Mouse (Mus musculus) midbrain, postnatal 0 days (tissue): ENCODE results near the gene Arhgap28. TPM values are rescaled to one million over a fixed set of nuclear protein-coding genes. Genes with fewer than 3 reads are reported as not detected.

Source experiments
- ATAC-seq: fragments of 200-750 bp; cut with Nextera tagmentation; 2 replicates; pipeline ENCODE4 v1.8.0; 2017; ENCODE audit warnings: moderate number of reproducible peaks, mild to moderate bottlenecking, moderate TSS enrichment, moderate library complexity; ENCODE audit not compliant: low FRiP score
- DNase-seq: peaks from one replicate; pipeline ENCODE4 v3.0.0-alpha.2; 2015; ENCODE audit warnings: low spot score
- H3K27ac ChIP-seq: fragments of 300-500 bp; sonication (generic); 2 replicates; pipeline ENCODE4 v1.5.1; 2014; ENCODE audit warnings: low read depth, mild to moderate bottlenecking, low read length, mixed read lengths
- H3K27me3 ChIP-seq: fragments of 300-500 bp; sonication (generic); 2 replicates; pipeline ENCODE4 v1.6.1; 2014; ENCODE audit warnings: low read length, control low read depth, mixed read lengths; ENCODE audit not compliant: insufficient read depth
- H3K36me3 ChIP-seq: fragments of 300-500 bp; sonication (generic); 2 replicates; pipeline ENCODE4 v1.6.1; 2014; ENCODE audit warnings: low read length, control low read depth, mixed read lengths; ENCODE audit not compliant: insufficient read depth
- H3K4me1 ChIP-seq: fragments of 300-500 bp; sonication (generic); 2 replicates; pipeline ENCODE4 v1.6.1; 2014; ENCODE audit warnings: mild to moderate bottlenecking, control low read depth, antibody characterized with exemption, low read length, mixed read lengths; ENCODE audit not compliant: insufficient read depth
- H3K4me2 ChIP-seq: fragments of 300-500 bp; sonication (generic); 2 replicates; pipeline ENCODE4 v1.6.1; 2014; ENCODE audit warnings: low read depth, mild to moderate bottlenecking, low read length, mixed read lengths; ENCODE audit not compliant: poor library complexity, severe bottlenecking
- H3K4me3 ChIP-seq: fragments of 300-500 bp; sonication (generic); 2 replicates; pipeline ENCODE4 v1.5.1; 2014; ENCODE audit warnings: low read depth, mild to moderate bottlenecking, low read length, moderate library complexity
- H3K9ac ChIP-seq: fragments of 300-500 bp; sonication (generic); replicated peaks from 2 replicates; pipeline ENCODE4 v1.6.1; 2014; ENCODE audit warnings: mild to moderate bottlenecking, low read length, moderate library complexity, mixed read lengths; ENCODE audit not compliant: poor library complexity, severe bottlenecking
- H3K9me3 ChIP-seq: fragments of 300-500 bp; sonication (generic); 2 replicates; pipeline ENCODE4 v1.6.1; 2016; ENCODE audit warnings: low read length, control low read depth
- CTCF ChIP-seq: IDR thresholded peaks from 2 replicates; pipeline ENCODE4 v1.5.1; 2016; ENCODE audit warnings: antibody characterized with exemption, mild to moderate bottlenecking
- WGBS: fragments of 180-500 bp; shearing (Covaris S2); extraction: QIAGEN DNeasy Blood & Tissue Kit; methylation state at CpG from one replicate; pipeline ENCODE4 v1.1.7; 2014; 5-methylcytosine and 5-hydroxymethylcytosine counted together
- polyA plus RNA-seq: library from polyadenylated mRNA; unstranded; fragments of >200 nt; fragmentation: Nextera tagmentation; extraction: Ambion mirVana; gene quantifications from 2 replicates; pipeline ENCODE4 v1.2.1, GENCODE M21; 2015
- total RNA-seq: library from RNA; depleted of rRNA; stranded (reverse); fragments of >200 nt; gene quantifications from 2 replicates; pipeline ENCODE4 v1.2.3, GENCODE M21; 2014

The Arhgap28 gene
- total and polyA plus RNA-seq, 2 experiments from 2014 or later, result 2.9 to 5.1 TPM

DNA sequence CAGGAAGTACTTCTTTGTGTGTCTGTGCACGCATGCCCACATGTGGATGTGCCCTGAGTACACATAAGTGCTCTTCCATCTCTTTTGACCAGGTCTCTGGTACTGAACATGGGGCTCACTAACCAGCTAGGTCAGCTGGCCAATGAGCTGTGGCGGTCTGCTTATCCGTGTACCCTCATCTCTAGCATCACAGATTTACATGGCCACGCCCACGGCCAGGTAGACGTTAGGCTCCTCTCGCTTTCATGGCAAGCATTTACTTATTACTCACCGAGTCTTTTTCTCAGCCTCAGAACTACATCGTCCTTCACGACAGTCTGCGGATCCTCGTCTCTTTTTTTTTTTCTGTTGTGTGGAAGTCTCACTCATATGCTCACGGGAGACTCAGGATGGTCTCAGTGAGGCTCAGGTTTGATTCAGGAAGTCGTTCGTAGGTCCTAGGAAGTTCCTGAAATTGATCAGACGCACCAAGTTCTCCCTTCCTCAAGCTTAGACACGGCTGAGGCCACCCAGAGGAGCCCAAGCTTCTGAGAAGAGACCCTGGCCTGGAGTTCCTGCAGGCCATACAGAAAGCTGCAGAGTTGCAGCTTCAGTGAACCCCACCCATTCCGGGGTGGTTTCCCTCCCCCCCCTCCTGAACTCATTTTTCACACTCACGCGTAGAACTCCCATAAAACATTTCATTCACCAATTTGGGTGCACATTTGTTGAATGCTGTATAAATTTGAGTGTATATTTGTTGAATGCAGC lies 167.6 kb downstream of the Arhgap28 start:
- no peaks in the 10 kb centered on the region for H3K4me1 ChIP-seq

DNA sequence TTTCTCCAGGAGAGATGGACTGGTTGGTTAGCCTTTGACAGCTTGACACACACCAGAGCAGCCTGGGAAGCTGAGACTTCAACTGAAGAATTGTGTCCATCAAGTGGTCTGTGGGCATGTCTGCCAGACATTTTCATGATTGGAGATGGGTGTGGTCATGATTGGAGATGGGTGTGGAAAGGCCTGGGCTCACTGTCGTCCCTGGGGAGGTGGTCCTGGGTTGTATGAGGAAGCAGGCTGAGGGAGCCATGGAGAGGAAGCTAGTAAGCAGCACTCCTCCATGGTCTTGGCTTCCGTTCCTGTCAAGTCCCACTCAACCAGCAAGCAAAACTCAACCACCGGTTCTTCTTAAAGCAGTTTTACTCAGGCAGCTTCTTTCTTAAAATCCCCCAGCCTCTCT lies 176.5 kb downstream of the Arhgap28 start:
- Histone ChIP-seq H3K27ac (no peak overlapping the region), H3K4me3 (no peak overlapping the region), H3K9ac (no peak overlapping the region), H3K4me2 (no peak overlapping the region), H3K4me1 (no peaks in the 10 kb centered on the region), H3K36me3 (no peaks in the 10 kb centered on the region), H3K27me3 (no peaks in the 10 kb centered on the region), H3K9me3 (peaks cover 5% of the 10 kb centered on the region; the same call in 1 of the 2 replicates)
- DNase-seq (no peak), ATAC-seq (no peak)
- 85% methylated on average over 3 of the region's 3 CpGs for WGBS
- TF ChIP-seq CTCF, result no peak

More for the DNA sequence above, 167.6 kb downstream of the Arhgap28 start:
- Histone ChIP-seq H3K9ac (no peak overlapping the region), H3K36me3 (no peaks in the 10 kb centered on the region), H3K4me3 (no peak overlapping the region), H3K4me2 (no peak overlapping the region), H3K9me3 (no peaks in the 10 kb centered on the region), H3K27ac (no peak overlapping the region), H3K27me3 (no peaks in the 10 kb centered on the region)
- no peak for TF ChIP-seq CTCF
- 95% methylated on average over 20 of the region's 20 CpGs for WGBS
- DNase-seq, result no peak
- no peak for ATAC-seq

- H3K9ac ChIP-seq, result no peak overlapping the region
- ATAC-seq (no peak), DNase-seq (no peak)
- H3K4me3 ChIP-seq, result no peak overlapping the region
- no peak for TF ChIP-seq CTCF
- H3K4me1 ChIP-seq, result no peaks in the 10 kb centered on the region
- H3K4me2 ChIP-seq, result no peak overlapping the region
- no peaks in the 10 kb centered on the region for H3K9me3 ChIP-seq
- H3K36me3 ChIP-seq, result peaks cover 15% of the 10 kb centered on the region; the same call in 1 of the 2 replicates
- WGBS, result 95% methylated on average over 10 of the region's 10 CpGs
- H3K27me3 ChIP-seq, result no peaks in the 10 kb centered on the region
- no peak overlapping the region for H3K27ac ChIP-seq
Observed at GRCm38 (mm10) chr17:67816916-67817315, 187.0 kb downstream of the Arhgap28 start.

GRCm38 (mm10) chr17:67815720-67816119 lies 188.2 kb downstream of the Arhgap28 start:
- no peak overlapping the region for H3K9ac ChIP-seq

GRCm38 (mm10) chr17:67813666-67814065 lies 190.3 kb downstream of the Arhgap28 start:
- Histone ChIP-seq H3K4me3 (no peak overlapping the region), H3K4me2 (no peak overlapping the region), H3K9ac (no peak overlapping the region), H3K27ac (no peak overlapping the region), H3K4me1 (no peaks in the 10 kb centered on the region), H3K27me3 (no peaks in the 10 kb centered on the region), H3K9me3 (no peaks in the 10 kb centered on the region), H3K36me3 (peaks cover 15% of the 10 kb centered on the region; the same call in 1 of the 2 replicates)
- 96% methylated on average over 6 of the region's 6 CpGs for WGBS
- no peak for ATAC-seq
- TF ChIP-seq CTCF, result no peak
- DNase-seq, result no peak

More at GRCm38 (mm10) chr17:67815720-67816119, 188.2 kb downstream of the Arhgap28 start:
- 95% methylated on average over 11 of the region's 11 CpGs for WGBS
- no peaks in the 10 kb centered on the region for H3K9me3 ChIP-seq
- peaks cover 15% of the 10 kb centered on the region; the same call in 1 of the 2 replicates for H3K36me3 ChIP-seq
- no peak overlapping the region for H3K27ac ChIP-seq
- TF ChIP-seq CTCF, result no peak
- H3K4me3 ChIP-seq, result no peak overlapping the region
- H3K27me3 ChIP-seq, result no peaks in the 10 kb centered on the region
- DNase-seq (no peak), ATAC-seq (no peak)
- no peaks in the 10 kb centered on the region for H3K4me1 ChIP-seq
- H3K4me2 ChIP-seq, result no peak overlapping the region

- H3K9me3 ChIP-seq, result no peaks in the 10 kb centered on the region
- no peak overlapping the region for H3K4me3 ChIP-seq
- H3K27ac ChIP-seq, result no peak overlapping the region
- 94% methylated on average over 16 of the region's 16 CpGs for WGBS
- peaks cover 5% of the 10 kb centered on the region; the same call in 1 of the 2 replicates for H3K36me3 ChIP-seq
- ATAC-seq (no peak), DNase-seq (no peak)
- H3K27me3 ChIP-seq, result no peaks in the 10 kb centered on the region
- no peak overlapping the region for H3K9ac ChIP-seq
- H3K4me1 ChIP-seq, result no peaks in the 10 kb centered on the region
- no peak for TF ChIP-seq CTCF
- no peak overlapping the region for H3K4me2 ChIP-seq
Observed at GRCm38 (mm10) chr17:67809171-67809570, 194.7 kb downstream of the Arhgap28 start.
